Mouse (Mus musculus) neutrophil, adult 59 days (primary cell): Measurements from ENCODE around the gene Ift172. TPM values are rescaled to one million over a fixed set of nuclear protein-coding genes. Genes with fewer than 3 reads are reported as not detected.

ENCODE experiments used
- total RNA-seq, 2 experiments: library from RNA; stranded (reverse); gene quantifications; 1 replicate in 1 of 2; 2 replicates in 1 of 2; pipeline ENCODE4 v1.2.4; 2023

The Ift172 gene
- 10 to 100 TPM in 1 of 2 experiments, 1 to 10 TPM in 1; 9.8 to 11.8 TPM for total RNA-seq

GRCm38 (mm10) chr5:31290521-31291360, at the start of gene Ift172:
Gene Ift172 (minus strand): TSS chr5:31291116.

GRCm38 (mm10) chr5:31297047-31297757, 6.3 kb upstream of the Ift172 start, which contains the start of gene Gckr:
Gene Gckr (plus strand): TSS chr5:31297443.

GRCm38 (mm10) chr5:31295606-31296141, 4.8 kb upstream of the Ift172 start, which contains the start of gene Fndc4:
Gene Fndc4 (minus strand): TSS chr5:31296080.

GRCm38 (mm10) chr5:31251541-31252101, 39.3 kb downstream of the Ift172 start, which contains the start of gene Krtcap3:
Gene Krtcap3 (plus strand): TSS chr5:31251691.

GRCm38 (mm10) chr5:31240637-31241521, 50.0 kb downstream of the Ift172 start, which contains the start of the genes Nrbp1 and Gm9970:
Gene Nrbp1 (plus strand): TSS chr5:31240864.
Gene Gm9970 (minus strand): TSS chr5:31241232.

GRCm38 (mm10) chr5:31220448-31221303, 70.2 kb downstream of the Ift172 start, which contains the start of gene Ppm1g:
Gene Ppm1g (minus strand): TSS chr5:31220687.

Other genes with a start within 250 kb of the Ift172 start
- gene Atraid, start 242.8 kb downstream of the Ift172 start, total RNA-seq, result 10 to 100 TPM; 17.9 to 23.8 TPM
- 1 to 10 TPM; 2.4 to 3.2 TPM for gene Slc5a6, start 242.2 kb downstream of the Ift172 start, total RNA-seq
- 10 to 100 TPM; 17.6 to 19.8 TPM for gene Cad, start 236.3 kb downstream of the Ift172 start, total RNA-seq
- not detected for gene Dnajc5g, start 184.8 kb downstream of the Ift172 start, total RNA-seq
- not detected for gene Slc30a3, start 182.9 kb downstream of the Ift172 start, total RNA-seq
- not detected for gene Trim54, start 174.4 kb downstream of the Ift172 start, total RNA-seq
- gene Ucn, start 152.3 kb downstream of the Ift172 start, total RNA-seq, result not detected
- 10 to 100 TPM in 1 of 2 experiments, 1 to 10 TPM in 1; 8.7 to 11.5 TPM for gene Mpv17, start 136.9 kb downstream of the Ift172 start, total RNA-seq
- 1 to 10 TPM in 1 of 2 experiments, under 1 TPM in 1; 0.56 to 1.1 TPM for gene Gm29609, start 111.2 kb downstream of the Ift172 start, total RNA-seq
- gene Gtf3c2, start 111.0 kb downstream of the Ift172 start, total RNA-seq, result 10 to 100 TPM; 72.0 to 74.7 TPM
- 10 to 100 TPM; 48.7 to 57.6 TPM for gene Snx17, start 97.9 kb downstream of the Ift172 start, total RNA-seq
- 10 to 100 TPM; 21.2 to 27.4 TPM for gene Eif2b4, start 97.7 kb downstream of the Ift172 start, total RNA-seq
- gene Zfp513, start 88.8 kb downstream of the Ift172 start, total RNA-seq, result 10 to 100 TPM; 27.5 to 31.2 TPM
- 10 to 100 TPM; 78.2 to 80.5 TPM for gene Ppm1g, start 70.4 kb downstream of the Ift172 start, total RNA-seq
- 100 to 1,000 TPM; 185 to 192 TPM for gene Nrbp1, start 50.3 kb downstream of the Ift172 start, total RNA-seq
- gene Gm9970, start 49.9 kb downstream of the Ift172 start, total RNA-seq, result 1 to 10 TPM in 1 of 2 experiments, not detected in 1; 2.6 TPM
- gene Krtcap3, start 39.4 kb downstream of the Ift172 start, total RNA-seq, result 10 to 100 TPM; 11.2 TPM
- not detected for gene Fndc4, start 5.0 kb upstream of the Ift172 start, total RNA-seq
- not detected for gene Gckr, start 6.3 kb upstream of the Ift172 start, total RNA-seq
- gene Zfp512, start 161.3 kb upstream of the Ift172 start, total RNA-seq, result 10 to 100 TPM; 14.9 to 15.3 TPM
- 1 to 10 TPM in 1 of 2 experiments, under 1 TPM in 1; 0.79 to 1.0 TPM for gene 4930548H24Rik, start 194.6 kb upstream of the Ift172 start, total RNA-seq
- gene Gpn1, start 203.6 kb upstream of the Ift172 start, total RNA-seq, result 10 to 100 TPM; 31.0 to 39.0 TPM
- gene Slc4a1ap, start 235.9 kb upstream of the Ift172 start, total RNA-seq, result 10 to 100 TPM; 30.1 to 36.1 TPM
- gene Supt7l, start 236.7 kb upstream of the Ift172 start, total RNA-seq, result 10 to 100 TPM; 10.0 to 12.0 TPM